Mouse (Mus musculus) stomach, embryonic 15.5 days (tissue): ENCODE measurements at regions not wholly inside any gene's neighbourhood (a gene's known extent, or its start where the extent isn't known, plus 50 kb on each side); places are given as distances from the start of the nearest gene placed in this dataset.
A peak's percentile ranks its signal among the peaks of the same experiment; 100 is the strongest.

Experiments
- ATAC-seq: fragments of 200-750 bp; cut with Nextera tagmentation; 2 replicates; pipeline ENCODE4 v1.8.0; 2017; ENCODE audit warnings: low read depth, moderate number of reproducible peaks, moderate TSS enrichment; ENCODE audit not compliant: insufficient read depth, low FRiP score
- H3K27ac ChIP-seq: fragments of 300-500 bp; sonication (generic); 2 replicates; pipeline ENCODE4 v1.5.1; 2015; ENCODE audit warnings: mild to moderate bottlenecking, inconsistent platforms
- H3K27me3 ChIP-seq: fragments of 300-500 bp; sonication (generic); replicated peaks from 2 replicates; pipeline ENCODE4 v1.6.1; 2015; ENCODE audit warnings: inconsistent platforms
- H3K36me3 ChIP-seq: fragments of 300-500 bp; sonication (generic); 2 replicates; pipeline ENCODE4 v1.6.1; 2015; ENCODE audit warnings: inconsistent platforms
- H3K4me1 ChIP-seq: fragments of 300-500 bp; sonication (generic); 2 replicates; pipeline ENCODE4 v1.6.1; 2015; ENCODE audit warnings: inconsistent platforms
- H3K4me2 ChIP-seq: fragments of 300-500 bp; sonication (generic); 2 replicates; pipeline ENCODE4 v1.6.1; 2015; ENCODE audit warnings: mild to moderate bottlenecking, inconsistent platforms
- H3K4me3 ChIP-seq: fragments of 300-500 bp; sonication (generic); replicated peaks from 2 replicates; pipeline ENCODE4 v1.5.1; 2015; ENCODE audit warnings: inconsistent platforms
- H3K9ac ChIP-seq: fragments of 300-500 bp; sonication (generic); 2 replicates; pipeline ENCODE4 v1.6.1; 2015; ENCODE audit warnings: inconsistent platforms
- H3K9me3 ChIP-seq: fragments of 300-500 bp; sonication (generic); 2 replicates; pipeline ENCODE4 v1.6.1; 2016; ENCODE audit warnings: inconsistent platforms
- whole genome bisulfite sequencing: fragments of 180-500 bp; shearing (Covaris S2); methylation state at CpG from one replicate; pipeline ENCODE4 v1.1.7; 2015; 5-methylcytosine and 5-hydroxymethylcytosine counted together

GRCm38 (mm10) chr5:68572816-68573215 lies 541.2 kb downstream of the Grxcr1 start:
- H3K9me3 ChIP-seq, result no peaks in the 10 kb centered on the region
- no peak overlapping the region for H3K4me3 ChIP-seq
- no peak for ATAC-seq
- H3K27ac ChIP-seq, result no peak overlapping the region
- WGBS, result 81% methylated on average over 5 of the region's 5 CpGs
- no peaks in the 10 kb centered on the region for H3K4me1 ChIP-seq
- H3K27me3 ChIP-seq, result no peaks in the 10 kb centered on the region
- H3K4me2 ChIP-seq, result no peak overlapping the region
- H3K9ac ChIP-seq, result no peak overlapping the region
- no peaks in the 10 kb centered on the region for H3K36me3 ChIP-seq

GRCm38 (mm10) chr5:68575827-68576226 lies 544.2 kb downstream of the Grxcr1 start:
- no peak for ATAC-seq

GRCm38 (mm10) chr5:68578496-68578895 lies 546.9 kb downstream of the Grxcr1 start:
- H3K36me3 ChIP-seq, result no peaks in the 10 kb centered on the region
- ATAC-seq, result peak; percentile 92
- WGBS, result 70% methylated on average over 1 of the region's 1 CpGs

More at GRCm38 (mm10) chr5:68575827-68576226, 544.2 kb downstream of the Grxcr1 start:
- Histone ChIP-seq H3K4me1 (no peaks in the 10 kb centered on the region), H3K27ac (no peak overlapping the region), H3K9me3 (no peaks in the 10 kb centered on the region), H3K36me3 (no peaks in the 10 kb centered on the region), H3K9ac (no peak overlapping the region), H3K27me3 (no peaks in the 10 kb centered on the region), H3K4me3 (no peak overlapping the region), H3K4me2 (no peak overlapping the region)

GRCm38 (mm10) chr5:68592423-68592822 lies 560.8 kb downstream of the Grxcr1 start:
- H3K27me3 ChIP-seq, result no peaks in the 10 kb centered on the region
- ATAC-seq, result no peak
- H3K4me1 ChIP-seq, result no peaks in the 10 kb centered on the region
- H3K36me3 ChIP-seq, result no peaks in the 10 kb centered on the region
- no peak overlapping the region for H3K27ac ChIP-seq
- 68% methylated on average over 3 of the region's 3 CpGs for WGBS
- no peaks in the 10 kb centered on the region for H3K9me3 ChIP-seq
- no peak overlapping the region for H3K9ac ChIP-seq
- H3K4me2 ChIP-seq, result no peak overlapping the region
- H3K4me3 ChIP-seq, result no peak overlapping the region

More at GRCm38 (mm10) chr5:68578496-68578895, 546.9 kb downstream of the Grxcr1 start:
- H3K4me3 ChIP-seq, result no peak overlapping the region
- H3K9ac ChIP-seq, result no peak overlapping the region
- no peak overlapping the region for H3K4me2 ChIP-seq
- no peak overlapping the region for H3K27ac ChIP-seq
- no peaks in the 10 kb centered on the region for H3K4me1 ChIP-seq
- H3K9me3 ChIP-seq, result no peaks in the 10 kb centered on the region
- no peaks in the 10 kb centered on the region for H3K27me3 ChIP-seq

- Histone ChIP-seq H3K9me3 (no peaks in the 10 kb centered on the region), H3K27ac (no peak overlapping the region), H3K4me3 (no peak overlapping the region), H3K27me3 (no peaks in the 10 kb centered on the region), H3K9ac (no peak overlapping the region), H3K4me2 (no peak overlapping the region), H3K36me3 (no peaks in the 10 kb centered on the region), H3K4me1 (no peaks in the 10 kb centered on the region)
- ATAC-seq, result no peak
These were observed 586.8 kb downstream of the Grxcr1 start for GRCm38 (mm10) chr5:68618451-68618850.

DNA sequence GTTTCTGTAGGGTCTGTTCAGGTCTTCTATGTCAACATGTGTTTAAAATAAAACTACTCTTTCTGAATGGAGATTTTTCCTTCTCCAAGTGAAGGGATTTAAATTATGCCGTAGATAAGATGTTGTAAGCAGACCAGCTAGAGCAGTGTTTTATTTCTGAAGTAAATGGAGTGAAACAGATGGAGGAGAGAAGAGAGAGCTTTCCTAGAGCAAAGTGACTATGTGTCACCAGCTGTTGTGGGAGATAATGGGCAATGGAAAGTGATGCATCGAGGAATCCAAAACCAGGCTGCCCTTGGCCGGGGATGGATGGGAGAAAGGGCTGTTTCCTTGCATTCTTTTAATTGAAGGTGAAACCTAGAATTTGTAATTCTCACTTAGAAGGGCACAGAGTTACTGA lies 603.8 kb downstream of the Grxcr1 start:
- no peaks in the 10 kb centered on the region for H3K27me3 ChIP-seq
- H3K4me3 ChIP-seq, result no peak overlapping the region
- no peak overlapping the region for H3K4me2 ChIP-seq
- H3K9ac ChIP-seq, result no peak overlapping the region
- H3K9me3 ChIP-seq, result no peaks in the 10 kb centered on the region
- ATAC-seq, result no peak
- no peaks in the 10 kb centered on the region for H3K36me3 ChIP-seq
- H3K4me1 ChIP-seq, result no peaks in the 10 kb centered on the region
- 83% methylated on average over 3 of the region's 3 CpGs for WGBS
- H3K27ac ChIP-seq, result no peak overlapping the region

DNA sequence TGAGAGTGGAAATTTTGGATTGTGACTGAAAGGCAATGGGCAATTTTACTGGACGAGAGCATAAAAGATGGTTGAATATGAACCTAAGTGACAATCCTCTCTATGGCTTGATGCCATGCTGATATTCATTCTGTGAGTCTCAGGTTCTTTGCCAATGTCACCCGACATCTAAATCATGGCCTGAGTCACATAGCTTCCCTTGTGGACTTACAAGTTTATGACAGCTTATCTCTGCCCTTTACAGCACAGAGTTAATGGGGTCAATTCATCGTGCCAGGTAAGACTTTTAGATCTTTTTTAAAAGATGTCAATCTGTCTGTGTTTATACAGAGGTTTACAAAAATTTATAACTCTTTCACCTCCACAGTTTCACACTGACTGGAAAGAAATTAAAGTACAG lies 641.2 kb downstream of the Grxcr1 start:
- H3K4me2 ChIP-seq, result no peak overlapping the region
- no peaks in the 10 kb centered on the region for H3K4me1 ChIP-seq
- no peaks in the 10 kb centered on the region for H3K36me3 ChIP-seq
- no peak for ATAC-seq
- no peaks in the 10 kb centered on the region for H3K27me3 ChIP-seq
- H3K9me3 ChIP-seq, result no peaks in the 10 kb centered on the region
- H3K4me3 ChIP-seq, result no peak overlapping the region
- WGBS, result 67% methylated on average over 3 of the region's 3 CpGs
- H3K27ac ChIP-seq, result no peak overlapping the region
- H3K9ac ChIP-seq, result no peak overlapping the region

DNA sequence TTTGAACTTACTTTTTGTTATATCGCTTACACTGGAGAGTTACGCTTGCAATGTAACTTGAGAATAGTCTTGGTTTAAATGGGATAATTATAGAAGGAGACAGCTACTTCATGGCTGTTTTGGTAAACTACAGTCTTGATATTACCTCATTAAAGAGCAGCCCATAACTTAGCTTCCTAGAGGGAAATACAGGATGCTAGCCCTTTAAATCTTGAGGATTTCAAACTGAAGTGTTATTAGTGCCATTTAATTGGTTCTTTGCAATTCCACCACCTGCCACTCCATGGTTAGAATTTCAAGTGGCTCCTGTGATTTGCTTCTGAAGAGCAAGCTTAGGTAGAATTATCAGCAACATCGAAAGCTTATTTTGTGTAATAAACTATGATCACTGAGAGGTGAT lies 640.1 kb downstream of the Kctd8 start:
- 61% methylated on average over 3 of the region's 3 CpGs for WGBS
- Histone ChIP-seq H3K4me1 (no peaks in the 10 kb centered on the region), H3K9me3 (no peaks in the 10 kb centered on the region), H3K36me3 (no peaks in the 10 kb centered on the region), H3K9ac (no peak overlapping the region), H3K27me3 (no peaks in the 10 kb centered on the region), H3K4me3 (no peak overlapping the region), H3K4me2 (no peak overlapping the region), H3K27ac (no peak overlapping the region)
- ATAC-seq, result no peak

DNA sequence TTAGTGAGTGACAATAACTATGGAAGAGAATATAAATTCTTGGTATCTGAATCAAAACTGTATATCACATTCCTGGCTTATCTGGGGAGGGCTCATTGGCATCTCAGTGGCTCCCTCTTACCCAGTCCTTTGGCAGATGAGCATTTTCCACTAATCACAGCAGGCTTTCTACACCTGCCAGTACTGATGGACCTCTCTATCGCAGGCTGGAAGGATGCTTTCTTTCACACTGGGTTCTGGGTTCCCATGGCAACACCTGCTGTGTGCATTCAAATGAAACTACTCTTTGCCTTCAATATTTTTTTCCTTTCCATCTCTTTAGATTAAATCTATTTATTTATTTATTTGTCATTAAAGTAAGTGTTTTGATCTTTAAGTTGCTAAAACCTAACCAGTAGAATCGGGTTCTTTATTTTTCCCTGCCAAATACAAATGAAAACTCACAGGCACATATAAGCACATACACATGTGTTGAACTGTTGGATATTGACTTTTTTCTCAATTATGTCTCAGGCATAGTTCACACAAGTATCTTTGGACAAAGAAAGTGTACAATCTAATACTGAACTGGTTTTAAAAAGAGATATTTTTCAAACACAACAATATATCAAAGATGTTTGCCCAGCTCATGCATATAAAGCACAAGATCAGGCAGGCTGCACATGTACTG lies 635.9 kb downstream of the Kctd8 start:
- Histone ChIP-seq H3K27ac (no peak overlapping the region), H3K27me3 (no peaks in the 10 kb centered on the region), H3K4me2 (no peak overlapping the region), H3K36me3 (no peaks in the 10 kb centered on the region), H3K4me3 (no peak overlapping the region), H3K9me3 (no peaks in the 10 kb centered on the region), H3K9ac (no peak overlapping the region), H3K4me1 (no peaks in the 10 kb centered on the region)
- 81% methylated on average over 2 of the region's 2 CpGs for WGBS
- no peak for ATAC-seq

DNA sequence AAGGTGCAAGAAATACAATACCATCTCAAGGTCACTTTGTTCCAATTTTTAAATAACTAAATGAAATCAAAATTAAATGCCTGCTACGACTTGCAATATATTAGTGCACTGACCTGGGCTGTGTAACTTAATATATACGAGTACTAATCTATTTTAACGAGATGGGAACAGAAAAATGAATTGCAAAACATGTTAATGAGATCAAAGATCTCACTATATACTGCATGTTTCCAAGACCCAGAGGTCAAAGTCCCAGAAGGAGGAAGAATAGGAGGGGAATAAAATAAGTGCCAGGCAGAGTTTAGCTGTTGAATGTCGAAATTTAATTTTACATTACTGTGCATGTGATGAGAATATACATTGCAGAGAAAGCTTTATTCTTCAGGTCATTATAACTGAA lies 614.7 kb downstream of the Kctd8 start:
- 72% methylated on average over 4 of the region's 4 CpGs for WGBS
- no peak for ATAC-seq

DNA sequence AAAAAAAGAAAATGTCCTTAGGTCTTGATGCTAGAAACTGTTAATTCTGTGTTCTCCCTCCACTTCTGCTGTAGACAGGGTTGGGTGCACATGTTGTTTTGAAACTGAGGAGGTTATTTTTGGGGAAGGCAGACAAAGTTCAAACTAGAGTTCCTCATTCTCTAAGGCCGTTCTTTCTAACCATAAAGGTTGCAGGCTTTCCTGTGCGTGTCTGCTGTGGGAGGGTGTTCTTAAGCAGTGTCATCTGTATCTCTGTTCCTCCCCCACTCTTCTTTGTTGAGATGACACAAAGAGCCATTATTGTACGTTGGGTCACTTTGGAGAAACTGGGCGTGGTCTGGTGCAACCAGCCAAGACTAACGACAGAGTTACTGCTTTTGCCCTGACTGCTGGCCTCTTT lies 606.3 kb downstream of the Kctd8 start:
- Histone ChIP-seq H3K27me3 (no peaks in the 10 kb centered on the region), H3K36me3 (no peaks in the 10 kb centered on the region), H3K4me1 (no peaks in the 10 kb centered on the region), H3K4me2 (no peak overlapping the region), H3K27ac (no peak overlapping the region), H3K9ac (no peak overlapping the region), H3K4me3 (no peak overlapping the region), H3K9me3 (no peaks in the 10 kb centered on the region)
- 67% methylated on average over 5 of the region's 5 CpGs for WGBS
- ATAC-seq, result no peak

More for the DNA sequence above, 614.7 kb downstream of the Kctd8 start:
- Histone ChIP-seq H3K27me3 (no peaks in the 10 kb centered on the region), H3K9ac (no peak overlapping the region), H3K4me3 (no peak overlapping the region), H3K36me3 (no peaks in the 10 kb centered on the region), H3K4me1 (no peaks in the 10 kb centered on the region), H3K9me3 (no peaks in the 10 kb centered on the region), H3K4me2 (no peak overlapping the region), H3K27ac (no peak overlapping the region)

DNA sequence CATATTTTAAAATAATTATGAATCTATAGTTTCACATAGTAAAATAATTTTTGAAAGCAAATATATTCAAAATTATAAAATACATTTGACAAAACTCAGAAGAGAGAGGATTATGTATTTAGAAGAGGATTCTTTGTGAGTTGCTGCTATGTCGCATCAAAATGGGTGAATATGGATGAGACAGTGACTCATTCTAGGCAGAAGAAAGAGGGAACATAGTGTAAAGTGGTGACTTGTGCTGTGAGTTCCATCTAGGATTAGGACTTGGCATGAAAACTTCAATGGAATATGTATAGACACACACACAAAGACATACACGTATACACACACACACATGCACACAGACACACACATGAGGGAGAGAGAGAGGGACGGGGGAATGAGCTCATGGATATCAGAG lies 591.0 kb downstream of the Kctd8 start:
- no peak for ATAC-seq
- H3K9ac ChIP-seq, result no peak overlapping the region
- H3K27ac ChIP-seq, result no peak overlapping the region
- no peaks in the 10 kb centered on the region for H3K9me3 ChIP-seq
- H3K36me3 ChIP-seq, result no peaks in the 10 kb centered on the region
- no peak overlapping the region for H3K4me2 ChIP-seq
- H3K4me3 ChIP-seq, result no peak overlapping the region
- no peaks in the 10 kb centered on the region for H3K4me1 ChIP-seq
- H3K27me3 ChIP-seq, result no peaks in the 10 kb centered on the region
- WGBS, result 81% methylated on average over 3 of the region's 3 CpGs

DNA sequence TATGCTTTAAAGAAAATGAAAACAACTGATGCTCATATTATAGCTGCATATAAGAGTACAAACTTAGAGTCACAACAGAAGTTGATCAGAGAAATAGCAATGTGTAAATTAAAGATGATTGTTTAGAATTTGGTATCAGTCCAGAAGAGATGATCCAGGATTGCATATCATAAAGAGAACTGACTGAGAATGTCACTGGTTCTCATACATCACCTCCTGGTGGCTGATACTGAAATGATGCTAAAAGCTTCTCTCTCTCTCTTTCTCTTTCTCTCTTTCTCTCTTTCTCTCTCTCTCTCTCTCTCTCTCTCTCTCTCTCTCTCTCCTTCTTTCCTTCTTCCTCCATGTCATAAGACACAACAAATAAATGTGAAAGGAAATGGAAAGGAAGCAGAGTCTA lies 588.5 kb downstream of the Kctd8 start:
- no peak for ATAC-seq
- Histone ChIP-seq H3K4me3 (no peak overlapping the region), H3K27ac (no peak overlapping the region), H3K9ac (no peak overlapping the region), H3K27me3 (no peaks in the 10 kb centered on the region), H3K36me3 (no peaks in the 10 kb centered on the region), H3K4me1 (no peaks in the 10 kb centered on the region), H3K9me3 (no peaks in the 10 kb centered on the region), H3K4me2 (no peak overlapping the region)
